Mouse (Mus musculus) neutrophil, adult 83 days (primary cell): ENCODE data around the gene Gm13285. TPM values are rescaled to one million over a fixed set of nuclear protein-coding genes. Genes with fewer than 3 reads are reported as not detected.

ENCODE experiments used
- total RNA-seq, 2 experiments: library from RNA; stranded (reverse); gene quantifications; one replicate each; pipeline ENCODE4 v1.2.4; 2023

Gm13285 gene
- total RNA-seq, result under 1 TPM in 1 of 2 experiments, not detected in 1; 0.29 TPM

DNA sequence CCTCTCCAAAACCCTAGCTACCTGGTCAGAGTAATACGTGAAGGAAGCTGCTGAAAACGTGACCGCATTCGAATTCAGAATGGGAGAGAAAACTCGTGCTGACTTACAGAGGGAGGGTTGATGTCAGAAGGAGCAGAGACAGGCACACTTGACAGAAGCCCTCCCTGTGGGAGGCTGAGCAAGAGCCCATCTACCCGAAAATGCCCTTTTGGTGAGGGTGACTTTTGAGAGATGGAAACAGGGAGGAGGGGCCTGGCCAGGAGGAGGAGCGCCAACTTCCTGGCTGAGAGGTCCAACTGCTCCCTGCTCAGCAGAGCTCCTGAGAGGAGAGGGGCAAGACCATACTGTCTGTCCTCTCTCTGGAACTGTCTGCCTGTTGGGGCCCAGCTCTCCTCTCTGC lies at the start of gene Gm13285:
Gm13285 (plus strand) TSS at position 301 of the 400 bp plus-strand sequence.

DNA sequence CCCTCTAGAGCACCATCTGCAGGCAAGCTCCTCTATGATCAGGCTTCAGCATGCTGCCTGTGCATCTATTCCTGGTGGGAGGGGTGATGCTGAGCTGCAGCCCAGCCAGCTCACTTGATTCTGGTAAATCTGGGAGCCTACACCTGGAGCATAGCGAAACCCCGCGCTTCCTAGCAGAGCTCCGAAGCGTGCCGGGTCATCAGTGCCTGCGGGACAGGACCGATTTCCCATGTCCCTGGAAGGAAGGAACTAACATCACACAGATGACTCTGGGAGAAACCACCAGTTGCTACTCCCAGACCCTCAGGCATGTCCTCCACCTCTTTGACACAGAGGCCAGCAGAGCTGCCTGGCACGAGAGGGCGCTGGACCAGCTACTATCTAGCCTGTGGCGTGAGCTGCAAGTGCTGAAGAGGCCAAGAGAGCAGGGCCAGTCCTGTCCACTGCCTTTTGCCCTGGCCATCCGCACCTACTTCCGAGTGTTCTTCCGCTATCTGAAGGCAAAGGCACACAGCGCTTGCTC lies 44.6 kb upstream of the Gm13285 start, which contains the start of gene Gm13271:
Gm13271 (plus strand) TSS at position 51 of the 523 bp plus-strand sequence.

DNA sequence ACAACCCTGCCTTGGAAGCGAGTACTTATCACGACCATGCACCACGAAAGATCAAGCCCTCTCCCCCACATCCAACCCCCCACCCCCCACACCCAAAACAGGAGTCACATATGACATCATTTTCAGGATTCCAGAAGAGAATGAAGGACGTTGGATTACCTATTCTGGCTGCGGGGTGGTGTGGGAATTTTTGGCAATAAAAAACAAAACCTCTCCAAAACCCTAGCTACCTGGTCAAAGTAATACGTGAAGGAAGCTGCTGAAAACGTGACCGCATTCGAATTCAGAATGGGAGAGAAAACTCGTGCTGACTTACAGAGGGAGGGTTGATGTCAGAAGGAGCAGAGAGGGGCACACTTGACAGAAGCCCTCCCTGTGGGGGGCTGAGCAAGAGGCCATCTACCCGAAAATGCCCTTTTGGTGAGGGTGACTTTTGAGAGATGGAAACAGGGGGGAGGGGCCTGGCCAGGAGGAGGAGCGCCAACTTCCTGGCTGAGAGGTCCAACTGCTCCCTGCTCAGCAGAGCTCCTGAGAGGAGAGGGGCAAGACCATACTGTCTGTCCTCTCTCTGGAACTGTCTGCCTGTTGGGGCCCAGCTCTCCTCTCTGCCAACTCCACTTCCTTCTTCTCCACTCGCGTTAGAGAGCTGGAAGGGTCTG lies 39.7 kb upstream of the Gm13285 start, which contains the start of gene Gm13283:
Gm13283 (plus strand) TSS at position 510 of the 659 bp plus-strand sequence.

DNA sequence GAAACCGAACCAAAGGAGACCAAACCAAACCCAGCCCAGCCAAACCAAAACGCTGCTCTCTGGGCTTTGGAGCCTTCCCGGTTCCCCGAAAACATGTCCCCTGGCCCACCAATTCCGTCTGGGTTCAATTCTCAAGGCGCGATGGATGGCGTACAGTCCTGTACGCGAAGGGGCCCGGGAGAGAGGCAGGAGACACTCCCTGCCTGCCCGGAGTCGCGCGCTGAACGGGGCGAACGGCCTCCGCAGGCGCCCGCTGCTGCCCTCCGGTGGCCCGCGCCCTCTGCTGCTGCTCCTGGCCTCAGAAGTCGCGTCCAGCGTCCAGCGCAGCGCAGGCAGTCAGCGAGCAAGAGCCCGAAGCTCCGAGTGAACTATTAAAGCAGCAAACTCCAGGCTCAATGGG lies 25.9 kb upstream of the Gm13285 start, which contains the start of gene Gm13290:
Gm13290 (plus strand) TSS at position 301 of the 400 bp plus-strand sequence.

DNA sequence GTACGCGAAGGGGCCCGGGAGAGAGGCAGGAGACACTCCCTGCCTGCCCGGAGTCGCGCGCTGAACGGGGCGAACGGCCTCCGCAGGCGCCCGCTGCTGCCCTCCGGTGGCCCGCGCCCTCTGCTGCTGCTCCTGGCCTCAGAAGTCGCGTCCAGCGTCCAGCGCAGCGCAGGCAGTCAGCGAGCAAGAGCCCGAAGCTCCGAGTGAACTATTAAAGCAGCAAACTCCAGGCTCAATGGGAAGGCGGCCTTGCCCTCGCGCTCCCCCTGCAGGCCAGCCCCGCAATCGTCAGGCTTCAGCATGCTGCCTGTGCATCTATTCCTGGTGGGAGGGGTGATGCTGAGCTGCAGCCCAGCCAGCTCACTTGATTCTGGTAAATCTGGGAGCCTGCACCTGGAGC lies 22.8 kb upstream of the Gm13285 start, which contains the start of gene Gm13289:
Gm13289 (plus strand) TSS at position 301 of the 400 bp plus-strand sequence.

DNA sequence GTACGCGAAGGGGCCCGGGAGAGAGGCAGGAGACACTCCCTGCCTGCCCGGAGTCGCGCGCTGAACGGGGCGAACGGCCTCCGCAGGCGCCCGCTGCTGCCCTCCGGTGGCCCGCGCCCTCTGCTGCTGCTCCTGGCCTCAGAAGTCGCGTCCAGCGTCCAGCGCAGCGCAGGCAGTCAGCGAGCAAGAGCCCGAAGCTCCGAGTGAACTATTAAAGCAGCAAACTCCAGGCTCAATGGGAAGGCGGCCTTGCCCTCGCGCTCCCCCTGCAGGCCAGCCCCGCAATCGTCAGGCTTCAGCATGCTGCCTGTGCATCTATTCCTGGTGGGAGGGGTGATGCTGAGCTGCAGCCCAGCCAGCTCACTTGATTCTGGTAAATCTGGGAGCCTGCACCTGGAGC lies 19.9 kb upstream of the Gm13285 start, which contains the start of gene Gm13272:
Gm13272 (plus strand) TSS at position 301 of the 400 bp plus-strand sequence.

DNA sequence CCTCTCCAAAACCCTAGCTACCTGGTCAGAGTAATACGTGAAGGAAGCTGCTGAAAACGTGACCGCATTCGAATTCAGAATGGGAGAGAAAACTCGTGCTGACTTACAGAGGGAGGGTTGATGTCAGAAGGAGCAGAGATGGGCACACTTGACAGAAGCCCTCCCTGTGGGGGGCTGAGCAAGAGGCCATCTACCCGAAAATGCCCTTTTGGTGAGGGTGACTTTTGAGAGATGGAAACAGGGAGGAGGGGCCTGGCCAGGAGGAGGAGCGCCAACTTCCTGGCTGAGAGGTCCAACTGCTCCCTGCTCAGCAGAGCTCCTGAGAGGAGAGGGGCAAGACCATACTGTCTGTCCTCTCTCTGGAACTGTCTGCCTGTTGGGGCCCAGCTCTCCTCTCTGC lies 17.6 kb upstream of the Gm13285 start, which contains the start of gene Ifnz:
Ifnz (plus strand) TSS at position 301 of the 400 bp plus-strand sequence.

DNA sequence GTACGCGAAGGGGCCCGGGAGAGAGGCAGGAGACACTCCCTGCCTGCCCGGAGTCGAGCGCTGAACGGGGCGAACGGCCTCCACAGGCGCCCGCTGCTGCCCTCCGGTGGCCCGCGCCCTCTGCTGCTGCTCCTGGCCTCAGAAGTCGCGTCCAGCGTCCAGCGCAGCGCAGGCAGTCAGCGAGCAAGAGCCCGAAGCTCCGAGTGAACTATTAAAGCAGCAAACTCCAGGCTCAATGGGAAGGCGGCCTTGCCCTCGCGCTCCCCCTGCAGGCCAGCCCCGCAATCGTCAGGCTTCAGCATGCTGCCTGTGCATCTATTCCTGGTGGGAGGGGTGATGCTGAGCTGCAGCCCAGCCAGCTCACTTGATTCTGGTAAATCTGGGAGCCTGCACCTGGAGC lies 14.1 kb upstream of the Gm13285 start, which contains the start of gene Gm13276:
Gm13276 (plus strand) TSS at position 301 of the 400 bp plus-strand sequence.

DNA sequence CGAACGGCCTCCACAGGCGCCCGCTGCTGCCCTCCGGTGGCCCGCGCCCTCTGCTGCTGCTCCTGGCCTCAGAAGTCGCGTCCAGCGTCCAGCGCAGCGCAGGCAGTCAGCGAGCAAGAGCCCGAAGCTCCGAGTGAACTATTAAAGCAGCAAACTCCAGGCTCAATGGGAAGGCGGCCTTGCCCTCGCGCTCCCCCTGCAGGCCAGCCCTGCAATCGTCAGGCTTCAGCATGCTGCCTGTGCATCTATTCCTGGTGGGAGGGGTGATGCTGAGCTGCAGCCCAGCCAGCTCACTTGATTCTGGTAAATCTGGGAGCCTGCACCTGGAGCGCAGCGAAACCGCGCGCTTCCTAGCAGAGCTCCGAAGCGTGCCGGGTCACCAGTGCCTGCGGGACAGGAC lies 11.1 kb upstream of the Gm13285 start, which contains the start of gene Gm13277:
Gm13277 (plus strand) TSS at position 231 of the 400 bp plus-strand sequence.

DNA sequence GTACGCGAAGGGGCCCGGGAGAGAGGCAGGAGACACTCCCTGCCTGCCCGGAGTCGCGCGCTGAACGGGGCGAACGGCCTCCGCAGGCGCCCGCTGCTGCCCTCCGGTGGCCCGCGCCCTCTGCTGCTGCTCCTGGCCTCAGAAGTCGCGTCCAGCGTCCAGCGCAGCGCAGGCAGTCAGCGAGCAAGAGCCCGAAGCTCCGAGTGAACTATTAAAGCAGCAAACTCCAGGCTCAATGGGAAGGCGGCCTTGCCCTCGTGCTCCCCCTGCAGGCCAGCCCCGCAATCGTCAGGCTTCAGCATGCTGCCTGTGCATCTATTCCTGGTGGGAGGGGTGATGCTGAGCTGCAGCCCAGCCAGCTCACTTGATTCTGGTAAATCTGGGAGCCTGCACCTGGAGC lies 8.2 kb upstream of the Gm13285 start, which contains the start of gene Gm13278:
Gm13278 (plus strand) TSS at position 301 of the 400 bp plus-strand sequence.

DNA sequence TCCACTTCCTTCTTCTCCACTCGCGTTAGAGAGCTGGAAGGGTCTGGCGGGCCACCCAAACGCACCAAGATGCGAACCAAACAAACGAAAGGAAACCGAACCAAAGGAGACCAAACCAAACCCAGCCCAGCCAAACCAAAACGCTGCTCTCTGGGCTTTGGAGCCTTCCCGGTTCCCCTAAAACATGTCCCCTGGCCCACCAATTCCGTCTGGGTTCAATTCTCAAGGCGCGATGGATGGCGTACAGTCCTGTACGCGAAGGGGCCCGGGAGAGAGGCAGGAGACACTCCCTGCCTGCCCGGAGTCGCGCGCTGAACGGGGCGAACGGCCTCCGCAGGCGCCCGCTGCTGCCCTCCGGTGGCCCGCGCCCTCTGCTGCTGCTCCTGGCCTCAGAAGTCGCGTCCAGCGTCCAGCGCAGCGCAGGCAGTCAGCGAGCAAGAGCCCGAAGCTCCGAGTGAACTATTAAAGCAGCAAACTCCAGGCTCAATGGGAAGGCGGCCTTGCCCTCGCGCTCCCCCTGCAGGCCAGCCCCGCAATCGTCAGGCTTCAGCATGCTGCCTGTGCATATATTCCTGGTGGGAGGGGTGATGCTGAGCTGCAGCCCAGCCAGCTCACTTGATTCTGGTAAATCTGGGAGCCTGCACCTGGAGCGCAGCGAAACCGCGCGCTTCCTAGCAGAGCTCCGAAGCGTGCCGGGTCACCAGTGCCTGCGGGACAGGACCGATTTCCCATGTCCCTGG lies 5.4 kb upstream of the Gm13285 start, which contains the start of gene Gm13275:
Gm13275 (plus strand) TSS at position 552 of the 740 bp plus-strand sequence.

DNA sequence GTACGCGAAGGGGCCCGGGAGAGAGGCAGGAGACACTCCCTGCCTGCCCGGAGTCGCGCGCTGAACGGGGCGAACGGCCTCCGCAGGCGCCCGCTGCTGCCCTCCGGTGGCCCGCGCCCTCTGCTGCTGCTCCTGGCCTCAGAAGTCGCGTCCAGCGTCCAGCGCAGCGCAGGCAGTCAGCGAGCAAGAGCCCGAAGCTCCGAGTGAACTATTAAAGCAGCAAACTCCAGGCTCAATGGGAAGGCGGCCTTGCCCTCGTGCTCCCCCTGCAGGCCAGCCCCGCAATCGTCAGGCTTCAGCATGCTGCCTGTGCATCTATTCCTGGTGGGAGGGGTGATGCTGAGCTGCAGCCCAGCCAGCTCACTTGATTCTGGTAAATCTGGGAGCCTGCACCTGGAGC lies 2.4 kb upstream of the Gm13285 start, which contains the start of gene Gm13279:
Gm13279 (plus strand) TSS at position 301 of the 400 bp plus-strand sequence.

DNA sequence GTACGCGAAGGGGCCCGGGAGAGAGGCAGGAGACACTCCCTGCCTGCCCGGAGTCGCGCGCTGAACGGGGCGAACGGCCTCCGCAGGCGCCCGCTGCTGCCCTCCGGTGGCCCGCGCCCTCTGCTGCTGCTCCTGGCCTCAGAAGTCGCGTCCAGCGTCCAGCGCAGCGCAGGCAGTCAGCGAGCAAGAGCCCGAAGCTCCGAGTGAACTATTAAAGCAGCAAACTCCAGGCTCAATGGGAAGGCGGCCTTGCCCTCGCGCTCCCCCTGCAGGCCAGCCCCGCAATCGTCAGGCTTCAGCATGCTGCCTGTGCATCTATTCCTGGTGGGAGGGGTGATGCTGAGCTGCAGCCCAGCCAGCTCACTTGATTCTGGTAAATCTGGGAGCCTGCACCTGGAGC lies 3.5 kb downstream of the Gm13285 start, which contains the start of gene Gm13287:
Gm13287 (plus strand) TSS at position 301 of the 400 bp plus-strand sequence.

DNA sequence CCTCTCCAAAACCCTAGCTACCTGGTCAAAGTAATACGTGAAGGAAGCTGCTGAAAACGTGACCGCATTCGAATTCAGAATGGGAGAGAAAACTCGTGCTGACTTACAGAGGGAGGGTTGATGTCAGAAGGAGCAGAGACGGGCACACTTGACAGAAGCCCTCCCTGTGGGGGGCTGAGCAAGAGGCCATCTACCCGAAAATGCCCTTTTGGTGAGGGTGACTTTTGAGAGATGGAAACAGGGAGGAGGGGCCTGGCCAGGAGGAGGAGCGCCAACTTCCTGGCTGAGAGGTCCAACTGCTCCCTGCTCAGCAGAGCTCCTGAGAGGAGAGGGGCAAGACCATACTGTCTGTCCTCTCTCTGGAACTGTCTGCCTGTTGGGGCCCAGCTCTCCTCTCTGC lies 5.8 kb downstream of the Gm13285 start, which contains the start of gene Gm13288:
Gm13288 (plus strand) TSS at position 301 of the 400 bp plus-strand sequence.

DNA sequence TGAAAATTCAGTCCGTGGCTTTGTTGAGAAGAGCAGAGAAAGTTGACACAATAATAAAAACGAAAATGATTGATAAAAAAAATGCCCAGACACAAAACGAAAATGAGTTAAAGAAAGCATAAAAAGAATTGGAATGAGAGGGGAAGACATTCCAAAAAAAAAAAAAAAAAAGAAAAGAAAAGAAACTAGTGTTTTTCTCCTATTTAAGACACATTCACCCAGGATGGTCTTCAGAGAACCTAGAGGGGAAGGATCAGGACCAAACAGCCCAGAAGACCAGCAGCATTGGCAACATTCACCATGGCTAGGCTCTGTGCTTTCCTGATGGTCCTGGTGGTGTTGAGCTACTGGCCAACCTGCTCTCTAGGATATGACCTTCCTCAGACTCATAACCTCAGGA lies 16.5 kb downstream of the Gm13285 start, which contains the start of gene Ifna7:
Ifna7 (plus strand) TSS at position 301 of the 400 bp plus-strand sequence.

DNA sequence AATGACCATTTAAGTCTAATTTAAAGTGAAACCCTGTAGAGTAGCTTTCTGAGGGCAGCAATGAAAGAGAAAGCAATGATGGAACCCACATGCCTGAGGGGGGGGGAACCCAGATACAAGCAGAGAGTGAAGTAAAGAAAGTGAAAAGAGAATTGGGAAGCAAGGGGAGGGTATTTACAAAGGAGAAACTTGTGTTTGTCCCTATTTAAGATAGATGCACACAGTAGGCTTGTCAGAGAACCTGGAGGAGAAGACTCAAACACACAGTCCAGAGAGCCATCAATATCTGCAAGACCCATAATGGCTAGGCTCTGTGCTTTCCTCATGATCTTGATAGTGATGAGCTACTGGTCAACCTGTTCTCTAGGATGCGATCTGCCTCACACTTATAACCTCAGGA lies 20.2 kb downstream of the Gm13285 start, which contains the start of gene Ifna11:
Ifna11 (plus strand) TSS at position 301 of the 400 bp plus-strand sequence.

DNA sequence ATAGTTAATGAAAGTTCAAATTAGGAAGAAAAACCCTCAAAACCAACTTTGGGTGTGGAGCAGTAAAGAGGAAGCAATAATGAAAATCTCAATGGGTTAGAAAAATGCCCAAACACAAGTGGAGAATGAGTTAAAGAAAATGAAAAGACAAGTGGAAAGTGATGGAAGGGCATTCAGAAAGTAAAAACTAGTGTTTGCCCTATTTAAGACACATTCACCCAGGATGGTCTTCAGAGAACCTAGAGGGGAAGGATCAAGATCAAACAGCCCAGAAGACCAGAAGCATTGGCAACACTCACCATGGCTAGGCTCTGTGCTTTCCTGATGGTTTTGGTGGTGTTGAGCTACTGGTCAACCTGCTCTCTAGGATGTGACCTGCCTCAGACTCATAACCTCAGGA lies 27.7 kb downstream of the Gm13285 start, which contains the start of gene Ifna6:
Ifna6 (plus strand) TSS at position 301 of the 400 bp plus-strand sequence.

DNA sequence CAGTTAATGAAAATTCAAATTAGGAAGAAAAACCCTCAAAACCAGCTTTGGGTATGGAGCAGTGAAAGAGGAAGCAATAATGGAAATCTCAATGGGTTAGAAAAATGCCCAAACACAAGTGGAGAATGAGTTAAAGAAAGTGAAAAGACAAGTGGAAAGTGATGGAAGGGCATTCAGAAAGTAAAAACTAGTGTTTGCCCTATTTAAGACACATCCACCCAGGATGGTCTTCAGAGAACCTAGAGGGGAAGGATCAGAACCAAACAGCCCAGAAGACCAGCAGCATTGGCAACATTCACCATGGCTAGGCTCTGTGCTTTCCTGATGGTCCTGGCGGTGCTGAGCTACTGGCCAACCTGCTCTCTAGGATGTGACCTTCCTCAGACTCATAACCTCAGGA lies 35.8 kb downstream of the Gm13285 start, which contains the start of gene Ifna5:
Ifna5 (plus strand) TSS at position 301 of the 400 bp plus-strand sequence.

DNA sequence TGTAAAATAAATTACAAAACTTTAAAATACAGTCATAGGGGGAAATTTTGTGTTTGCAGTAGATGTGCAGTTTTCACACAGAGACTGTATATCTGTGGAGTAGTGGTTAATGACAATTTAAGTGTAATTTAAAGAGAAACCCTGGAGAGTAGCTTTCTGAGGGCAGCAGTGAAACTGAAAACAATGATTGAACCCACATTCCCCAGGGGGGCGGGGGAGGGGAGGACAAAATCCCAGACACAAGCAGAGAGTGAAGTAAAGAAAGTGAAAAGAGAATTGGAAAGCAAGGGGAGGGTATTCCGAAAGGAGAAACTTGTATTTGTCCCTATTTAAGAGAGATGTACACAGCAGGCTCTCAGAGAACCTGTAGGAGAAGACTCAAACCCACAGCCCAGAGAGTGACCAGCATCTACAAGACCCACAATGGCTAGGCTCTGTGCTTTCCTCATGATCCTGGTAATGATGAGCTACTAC lies 42.0 kb downstream of the Gm13285 start, which contains the start of gene Ifna4:
Ifna4 (plus strand) TSS at position 424 of the 474 bp plus-strand sequence.

DNA sequence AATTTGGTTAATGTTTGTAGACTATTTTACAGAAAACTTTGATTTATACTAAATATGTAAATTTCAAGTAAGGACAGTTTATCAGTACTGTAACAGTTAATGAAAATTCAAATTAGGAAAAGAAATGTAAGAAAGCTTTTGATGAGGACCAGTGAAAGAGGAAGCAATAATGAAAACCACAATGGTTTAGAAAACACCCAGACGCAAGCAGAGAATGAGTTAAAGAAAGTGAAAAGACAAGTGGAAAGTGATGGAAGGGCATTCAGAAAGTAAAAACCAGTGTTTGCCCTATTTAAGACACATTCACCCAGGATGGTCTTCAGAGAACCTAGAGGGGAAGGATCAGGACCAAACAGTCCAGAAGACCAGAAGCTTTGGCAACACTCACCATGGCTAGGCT lies 50.2 kb downstream of the Gm13285 start, which contains the start of gene Ifna1:
Ifna1 (plus strand) TSS at position 390 of the 400 bp plus-strand sequence.

